Mouse (Mus musculus) cerebellum, adult 2 months (tissue): ENCODE data around the gene 9930021J03Rik.

Source experiments
- CTCF ChIP-seq: fragments of 200-500 bp; IDR thresholded peaks from 2 replicates; pipeline ENCODE4 v1.5.1; 2011; ENCODE audit warnings: low read depth, mild to moderate bottlenecking, control low read depth, low read length, moderate library complexity, borderline replicate concordance; ENCODE audit not compliant: insufficient read depth
- POLR2A ChIP-seq: fragments of 200-500 bp; IDR thresholded peaks from 2 replicates; pipeline ENCODE4 v1.6.1; 2011; ENCODE audit warnings: low read length, control low read depth, borderline replicate concordance; ENCODE audit not compliant: insufficient read depth

DNA sequence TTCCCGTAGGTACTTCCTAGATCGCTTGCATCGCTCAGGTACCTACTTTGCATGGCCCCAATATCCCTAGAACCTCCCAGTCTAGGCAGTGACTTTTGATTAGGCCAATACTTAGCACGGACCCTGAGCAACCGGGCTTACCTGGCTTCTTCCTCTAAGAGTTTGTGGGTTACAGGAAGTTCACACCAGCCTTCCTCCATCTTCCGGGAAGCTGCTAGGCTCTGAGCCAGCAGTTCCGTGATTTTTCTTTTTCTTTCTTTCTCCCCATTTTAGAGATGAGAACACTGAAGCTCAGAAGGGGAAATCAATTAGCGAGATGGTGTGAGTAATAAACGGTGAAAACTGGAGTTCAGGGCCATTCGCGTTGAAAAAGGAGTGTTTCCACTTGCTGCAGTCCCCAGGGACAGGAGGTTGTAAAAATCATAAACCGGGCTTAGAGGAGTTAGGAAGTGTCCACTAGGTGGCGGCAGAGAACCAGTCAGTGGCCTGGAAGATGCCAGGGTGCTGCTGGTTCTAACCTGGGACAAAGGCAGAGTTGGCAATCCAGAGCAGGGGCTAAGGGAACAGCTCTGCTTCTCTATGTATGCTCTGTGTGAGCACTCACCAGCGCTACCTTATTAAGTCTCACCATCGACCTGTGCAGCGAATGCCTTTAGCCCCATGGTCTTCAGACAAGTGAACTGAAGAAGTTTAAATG is 121.8 kb downstream of the 9930021J03Rik start:
- TF ChIP-seq POLR2A (no peak), CTCF (peak; percentile 90)
